Mouse (Mus musculus) NIH3T3 (cell line): ENCODE measurements at regions not wholly inside any gene's neighbourhood (a gene's known extent, or its start where the extent isn't known, plus 50 kb on each side); places are given as distances from the start of the nearest gene placed in this dataset.

Experiments used
- DNase-seq: peaks from one replicate; pipeline ENCODE4 v3.0.0-alpha.2; 2012; ENCODE audit warnings: low read depth

GRCm38 (mm10) chr3:57910020-57910419 is 62.1 kb upstream of the Pfn2 start:
- no peak for DNase-seq

GRCm38 (mm10) chr3:57911831-57912596 is 64.1 kb upstream of the Pfn2 start:
- no peak for DNase-seq

- DNase-seq = no peak
These were observed 64.9 kb upstream of the Pfn2 start for GRCm38 (mm10) chr3:57912650-57913343.

- no peak for DNase-seq
These were observed 66.8 kb upstream of the Pfn2 start for GRCm38 (mm10) chr3:57914687-57915086.

GRCm38 (mm10) chr3:57918913-57919312 is 71.0 kb upstream of the Pfn2 start:
- no peak for DNase-seq

GRCm38 (mm10) chr3:57919390-57920089 is 71.7 kb upstream of the Pfn2 start:
- no peak for DNase-seq

- DNase-seq = no peak
These were observed 72.2 kb upstream of the Pfn2 start for GRCm38 (mm10) chr3:57920090-57920432.

GRCm38 (mm10) chr3:57921071-57921882 is 73.4 kb upstream of the Pfn2 start:
- no peak for DNase-seq

GRCm38 (mm10) chr3:57923061-57923460 is 75.2 kb upstream of the Pfn2 start:
- DNase-seq = no peak

- no peak for DNase-seq
These were observed 85.0 kb upstream of the Pfn2 start for GRCm38 (mm10) chr3:57932657-57933539.

- no peak for DNase-seq
These were observed 87.2 kb upstream of the Pfn2 start for GRCm38 (mm10) chr3:57935042-57935610.

GRCm38 (mm10) chr3:57940504-57941381 is 92.9 kb upstream of the Pfn2 start:
- no peak for DNase-seq

GRCm38 (mm10) chr3:57944698-57945097 is 96.8 kb upstream of the Pfn2 start:
- no peak for DNase-seq

- DNase-seq = no peak
These were observed 97.9 kb upstream of the Pfn2 start for GRCm38 (mm10) chr3:57945765-57946164.

- DNase-seq = no peak
These were observed 99.5 kb upstream of the Pfn2 start for GRCm38 (mm10) chr3:57947331-57947730.

GRCm38 (mm10) chr3:57948720-57949119 is 100.8 kb upstream of the Pfn2 start:
- DNase-seq = no peak

- DNase-seq = no peak
These were observed 102.8 kb upstream of the Pfn2 start for GRCm38 (mm10) chr3:57950431-57951331.

GRCm38 (mm10) chr3:57951438-57951837 is 103.6 kb upstream of the Pfn2 start:
- no peak for DNase-seq

- DNase-seq = no peak
These were observed 109.5 kb upstream of the Pfn2 start for GRCm38 (mm10) chr3:57957352-57957751.
